Mouse (Mus musculus): ENCODE measurements around the gene Ubl7. TPM values are rescaled to one million over a fixed set of nuclear protein-coding genes. Genes with fewer than 3 reads are reported as not detected.
"Not testable (repeated sequence)": the region's sequence is repeated elsewhere in the genome, so short reads cannot be mapped to it uniquely, and the experiment has no call there.

Gene Ubl7
- polyA plus RNA-seq, 1 experiment from 2014 or later: 124 TPM

GRCm38 (mm10) chr9:57868767-57869166 is 42.0 kb upstream of the Ubl7 start:
- ATAC-seq (replicated peaks; ENCODE audit: low FRiP score, low read depth) (no peak), DNase-seq (ENCODE audit: low spot score) (no peak)
- Histone ChIP-seq H3K4me2 (ENCODE audit: low read length) (no peak overlapping the region), H3K4me1 (replicated peaks; ENCODE audit: insufficient read depth, low read length) (no peaks in the 10 kb centered on the region), H3K27ac (no peak overlapping the region), H3K36me3 (ENCODE audit: insufficient read depth, low read length) (no peaks in the 10 kb centered on the region), H3K9me3 (replicated peaks; ENCODE audit: low read length) (no peaks in the 10 kb centered on the region), H3K4me3 (replicated peaks; ENCODE audit: low read depth, low read length) (no peak overlapping the region), H3K27me3 (ENCODE audit: insufficient read depth, low read length) (no peaks in the 10 kb centered on the region), H3K9ac (ENCODE audit: low read depth, low read length) (no peak overlapping the region)
- WGBS: 82% methylated on average over 6 of the region's 6 CpGs
- no peak for TF ChIP-seq CTCF (IDR thresholded peaks at IDR 0.05; ENCODE audit: low read depth)

DNA sequence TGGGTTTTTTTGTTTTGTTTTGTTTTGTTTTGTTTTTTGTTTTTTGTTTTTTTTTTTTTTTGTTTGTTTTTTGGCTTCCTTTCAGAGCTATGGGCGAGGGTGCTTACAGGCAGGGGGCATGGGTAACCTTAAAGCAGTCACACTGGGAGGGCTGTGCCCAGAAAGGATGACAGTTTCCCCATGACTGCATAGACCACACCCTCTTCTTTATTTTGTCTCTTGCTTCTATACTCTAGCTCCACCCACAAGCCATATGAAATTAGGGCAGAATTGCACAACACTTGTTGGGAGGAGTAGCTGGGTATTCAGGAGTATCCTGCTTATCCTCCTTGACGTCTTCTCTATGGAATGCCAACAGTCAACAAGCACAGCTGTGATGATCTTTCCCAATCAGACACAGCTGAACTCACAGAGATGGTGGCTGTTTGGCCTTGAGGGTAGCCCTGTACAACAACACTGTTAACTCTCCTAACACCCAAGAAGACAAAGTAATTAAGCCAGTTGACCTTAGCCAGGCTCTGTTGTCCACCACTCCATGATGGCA is 40.4 kb upstream of the Ubl7 start:
- no peaks in the 10 kb centered on the region for H3K4me1 ChIP-seq (replicated peaks; ENCODE audit: insufficient read depth, low read length)
- H3K36me3 ChIP-seq (ENCODE audit: insufficient read depth, low read length): no peaks in the 10 kb centered on the region
- 44% methylated on average over 2 of the region's 2 CpGs for WGBS
- DNase-seq (ENCODE audit: low spot score) (no peak), ATAC-seq (replicated peaks; ENCODE audit: low FRiP score, low read depth) (no peak)
- no peak overlapping the region for H3K9ac ChIP-seq (ENCODE audit: low read depth, low read length)
- H3K4me3 ChIP-seq (replicated peaks; ENCODE audit: low read depth, low read length): no peak overlapping the region
- H3K27ac ChIP-seq: no peak overlapping the region
- no peaks in the 10 kb centered on the region for H3K27me3 ChIP-seq (ENCODE audit: insufficient read depth, low read length)
- no peaks in the 10 kb centered on the region for H3K9me3 ChIP-seq (replicated peaks; ENCODE audit: low read length)
- H3K4me2 ChIP-seq (ENCODE audit: low read length): no peak overlapping the region
- no peak for TF ChIP-seq CTCF (IDR thresholded peaks at IDR 0.05; ENCODE audit: low read depth)

DNA sequence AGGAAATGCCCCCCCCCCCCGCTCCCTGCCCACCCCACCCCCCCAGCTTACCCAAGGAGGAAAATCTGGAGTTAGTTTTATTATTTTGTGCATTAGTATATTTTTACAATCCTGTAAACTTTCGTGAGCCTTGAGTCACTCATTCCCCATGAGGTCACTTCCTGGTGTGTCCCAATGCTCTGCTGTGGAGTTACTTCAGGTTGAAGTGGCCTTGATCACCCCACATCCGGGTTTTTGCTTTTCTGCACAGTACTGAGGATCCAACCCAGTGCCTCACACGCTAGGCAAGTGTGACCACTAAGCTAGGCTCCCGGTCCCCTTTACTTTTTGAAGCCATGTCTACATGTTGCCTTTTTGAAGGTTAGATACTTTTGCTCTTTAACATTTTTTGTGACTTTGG is 36.6 kb upstream of the Ubl7 start:
- no peak overlapping the region for H3K9ac ChIP-seq (ENCODE audit: low read depth, low read length)
- no peaks in the 10 kb centered on the region for H3K27me3 ChIP-seq (ENCODE audit: insufficient read depth, low read length)
- WGBS: 81% methylated on average over 4 of the region's 5 CpGs
- H3K36me3 ChIP-seq (ENCODE audit: insufficient read depth, low read length): no peaks in the 10 kb centered on the region
- no peak for TF ChIP-seq CTCF (IDR thresholded peaks at IDR 0.05; ENCODE audit: low read depth)
- ATAC-seq (replicated peaks; ENCODE audit: low FRiP score, low read depth): no peak
- H3K27ac ChIP-seq: no peak overlapping the region
- DNase-seq (ENCODE audit: low spot score): no peak
- H3K9me3 ChIP-seq (replicated peaks; ENCODE audit: low read length): no peaks in the 10 kb centered on the region
- H3K4me2 ChIP-seq (ENCODE audit: low read length): no peak overlapping the region
- H3K4me1 ChIP-seq (replicated peaks; ENCODE audit: insufficient read depth, low read length): no peaks in the 10 kb centered on the region
- no peak overlapping the region for H3K4me3 ChIP-seq (replicated peaks; ENCODE audit: low read depth, low read length)

- Histone ChIP-seq H3K4me1 (replicated peaks; ENCODE audit: insufficient read depth, low read length) (no peaks in the 10 kb centered on the region), H3K9ac (ENCODE audit: low read depth, low read length) (no peak overlapping the region), H3K36me3 (ENCODE audit: insufficient read depth, low read length) (no peaks in the 10 kb centered on the region), H3K9me3 (replicated peaks; ENCODE audit: low read length) (no peaks in the 10 kb centered on the region), H3K4me2 (ENCODE audit: low read length) (no peak overlapping the region), H3K4me3 (replicated peaks; ENCODE audit: low read depth, low read length) (no peak overlapping the region), H3K27me3 (ENCODE audit: insufficient read depth, low read length) (no peaks in the 10 kb centered on the region), H3K27ac (no peak overlapping the region)
- ATAC-seq (replicated peaks; ENCODE audit: low FRiP score, low read depth) (no peak), DNase-seq (ENCODE audit: low spot score) (no peak)
- 63% methylated on average over 3 of the region's 3 CpGs for WGBS
- TF ChIP-seq CTCF (IDR thresholded peaks at IDR 0.05; ENCODE audit: low read depth): no peak
Measured at GRCm38 (mm10) chr9:57874994-57875393, 35.8 kb upstream of the Ubl7 start.

- 55% methylated on average over 3 of the region's 3 CpGs for WGBS
- no peak for ATAC-seq (replicated peaks; ENCODE audit: low FRiP score, low read depth)
- no peak overlapping the region for H3K27ac ChIP-seq
- H3K4me1 ChIP-seq (replicated peaks; ENCODE audit: insufficient read depth, low read length): no peaks in the 10 kb centered on the region
- no peak for TF ChIP-seq CTCF (IDR thresholded peaks at IDR 0.05; ENCODE audit: low read depth)
- no peaks in the 10 kb centered on the region for H3K27me3 ChIP-seq (ENCODE audit: insufficient read depth, low read length)
- H3K4me3 ChIP-seq (replicated peaks; ENCODE audit: low read depth, low read length): no peak overlapping the region
- no peaks in the 10 kb centered on the region for H3K9me3 ChIP-seq (replicated peaks; ENCODE audit: low read length)
- no peak overlapping the region for H3K9ac ChIP-seq (ENCODE audit: low read depth, low read length)
- no peaks in the 10 kb centered on the region for H3K36me3 ChIP-seq (ENCODE audit: insufficient read depth, low read length)
- H3K4me2 ChIP-seq (ENCODE audit: low read length): no peak overlapping the region
- DNase-seq (ENCODE audit: low spot score): no peak
Measured at GRCm38 (mm10) chr9:57879213-57879612, 31.6 kb upstream of the Ubl7 start.

DNA sequence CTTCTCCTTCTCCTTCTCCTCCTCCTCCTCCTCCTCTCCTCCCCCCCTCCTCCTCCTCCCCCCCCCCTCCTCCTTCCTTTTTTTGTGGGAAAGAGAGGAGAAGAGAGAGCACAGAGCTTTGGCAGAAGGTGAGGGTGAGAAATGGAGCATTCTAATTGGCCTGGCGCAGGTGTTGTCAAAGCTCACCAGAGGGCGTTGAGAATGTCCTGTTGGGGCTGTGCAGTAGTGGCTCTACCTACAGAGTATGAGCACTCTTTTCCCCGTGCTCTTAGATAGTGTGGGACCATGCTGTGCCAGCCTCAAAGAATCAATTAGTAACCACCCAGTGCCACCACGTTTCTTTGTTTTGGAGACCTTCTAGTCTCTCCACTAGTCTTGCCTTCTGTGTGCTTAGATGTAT is 30.5 kb upstream of the Ubl7 start:
- no peak for TF ChIP-seq CTCF (IDR thresholded peaks at IDR 0.05; ENCODE audit: low read depth)
- ATAC-seq (replicated peaks; ENCODE audit: low FRiP score, low read depth): no peak

DNA sequence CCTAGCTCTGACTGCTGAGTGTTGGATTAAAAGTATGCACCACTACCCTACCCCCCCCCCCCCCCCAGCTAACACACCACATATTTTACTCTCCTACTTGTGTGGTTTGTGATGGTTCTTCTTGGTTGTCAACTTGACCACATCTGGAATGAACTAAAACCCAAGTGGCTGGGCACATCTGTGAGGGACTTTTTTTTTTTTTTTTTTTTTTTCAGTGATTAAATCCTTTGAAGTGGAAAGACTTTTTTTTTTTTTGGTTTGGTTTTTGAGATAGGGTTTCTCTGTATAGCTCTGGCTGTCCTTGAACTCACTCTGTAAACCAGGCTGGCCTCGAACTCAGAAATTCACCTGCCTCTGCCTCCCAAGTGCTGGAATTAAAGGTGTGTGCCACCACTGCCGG is 29.0 kb upstream of the Ubl7 start:
- not testable (repeated sequence) for H3K4me1 ChIP-seq (replicated peaks; ENCODE audit: insufficient read depth, low read length); H3K36me3 ChIP-seq (ENCODE audit: insufficient read depth, low read length); H3K4me3 ChIP-seq (replicated peaks; ENCODE audit: low read depth, low read length); H3K9me3 ChIP-seq (replicated peaks; ENCODE audit: low read length); DNase-seq (ENCODE audit: low spot score); ATAC-seq (replicated peaks; ENCODE audit: low FRiP score, low read depth); H3K9ac ChIP-seq (ENCODE audit: low read depth, low read length); H3K27me3 ChIP-seq (ENCODE audit: insufficient read depth, low read length); H3K27ac ChIP-seq; H3K4me2 ChIP-seq (ENCODE audit: low read length)
- 98% methylated on average over 2 of the region's 2 CpGs for WGBS

More for the DNA sequence above, 30.5 kb upstream of the Ubl7 start:
- Histone ChIP-seq H3K4me2 (ENCODE audit: low read length) (no peak overlapping the region), H3K36me3 (ENCODE audit: insufficient read depth, low read length) (no peaks in the 10 kb centered on the region), H3K27ac (no peak overlapping the region), H3K9me3 (replicated peaks; ENCODE audit: low read length) (no peaks in the 10 kb centered on the region), H3K9ac (ENCODE audit: low read depth, low read length) (no peak overlapping the region), H3K4me3 (replicated peaks; ENCODE audit: low read depth, low read length) (no peak overlapping the region), H3K4me1 (replicated peaks; ENCODE audit: insufficient read depth, low read length) (no peaks in the 10 kb centered on the region), H3K27me3 (ENCODE audit: insufficient read depth, low read length) (no peaks in the 10 kb centered on the region)
- no peak for DNase-seq (ENCODE audit: low spot score)
- 26% methylated on average over 4 of the region's 4 CpGs for WGBS

Data from kidney, postnatal 0 days (tissue).